Mouse (Mus musculus) myocyte (in vitro differentiated cells): ENCODE data around the gene Xrra1.

Experiments
- MYOG ChIP-seq, 3 experiments: IDR thresholded peaks; one replicate each; pipeline ENCODE4 v1.6.1; 2011; ENCODE audit warnings: control low read depth in 2 of 3, low read depth in 2 of 3, mild to moderate bottlenecking in 2 of 3; ENCODE audit not compliant: insufficient read length in 2 of 3, control insufficient read depth in 1 of 3, insufficient read depth in 1 of 3
- POLR2A ChIP-seq: IDR thresholded peaks from one replicate; pipeline ENCODE4 v1.6.1; 2011; ENCODE audit warnings: low read depth, mild to moderate bottlenecking, control low read depth, moderate library complexity; ENCODE audit not compliant: insufficient read length

DNA sequence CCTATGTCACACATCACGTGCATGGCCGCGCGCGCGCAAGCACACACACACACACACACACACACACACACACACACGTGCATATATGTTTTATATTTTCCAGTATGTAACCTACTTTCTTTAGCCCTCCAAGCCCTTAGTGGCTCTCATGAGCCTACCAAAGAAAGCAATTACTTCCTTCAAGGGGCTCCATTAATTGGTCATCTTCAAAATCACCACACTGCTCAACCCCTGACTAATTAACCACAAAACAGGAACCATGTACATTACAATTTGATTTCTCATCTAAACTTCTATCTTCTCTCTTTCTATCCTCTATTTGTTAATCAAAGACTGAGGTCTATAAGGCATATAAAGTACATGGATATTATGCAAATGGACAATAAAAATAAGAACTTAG lies 97.2 kb downstream of the Xrra1 start:
- no peak for TF ChIP-seq POLR2A
- TF ChIP-seq MYOG (IDR thresholded peaks at IDR 0.05; ENCODE audit: control insufficient read depth in 1 of 3, insufficient read depth in 1 of 3, insufficient read length in 2 of 3, low read depth in 2 of 3) = no peak
